Mouse (Mus musculus) neutrophil, adult 5-6 weeks (primary cell): Measurements from ENCODE around the gene Gm21834. TPM values are rescaled to one million over a fixed set of nuclear protein-coding genes. Genes with fewer than 3 reads are reported as not detected.

Source experiments
- ATAC-seq: fragments of 151-379, 151-347 bp; 2 replicates; pipeline ENCODE4 v1.8.0; 2017; ENCODE audit warnings: mild to moderate bottlenecking, moderate TSS enrichment; ENCODE audit not compliant: insufficient number of reproducible peaks, poor library complexity, low FRiP score, severe bottlenecking; ENCODE audit errors: extremely low read depth
- total RNA-seq: library from RNA; stranded (forward); fragments of 200-1000 nt; gene quantifications from 2 replicates; pipeline ENCODE4 v1.2.3, GENCODE M21; 2017

Gene Gm21834
- not detected in 2 replicates for total RNA-seq

GRCm38 (mm10) chr17:57742119-57742518 lies at the start of gene Gm21834:
Gm21834 (minus strand) TSS chr17:57742219.
- ATAC-seq, result no peak

GRCm38 (mm10) chr17:57788161-57788799 lies 46.3 kb upstream of the Gm21834 start:
- ATAC-seq, result no peak

DNA sequence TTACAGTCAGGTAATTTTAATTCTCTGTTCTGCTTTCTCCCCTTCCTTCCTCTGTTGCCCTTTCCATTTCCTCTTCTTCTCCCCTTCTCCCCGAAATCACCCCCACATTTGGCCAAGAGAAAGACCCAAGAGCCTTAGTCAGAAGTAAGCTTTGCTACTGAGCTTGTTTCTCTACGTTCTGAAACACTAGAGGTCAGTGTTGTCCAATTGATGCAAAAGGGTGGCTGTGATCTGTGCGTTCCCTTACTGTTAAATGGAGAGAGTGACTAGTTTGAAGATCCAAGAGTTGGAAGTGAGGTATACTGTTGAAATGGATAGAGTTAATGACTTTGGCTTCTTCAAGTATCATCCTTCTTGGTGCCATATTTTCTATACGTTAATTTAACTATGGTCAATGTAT lies 28.9 kb upstream of the Gm21834 start:
- ATAC-seq, result no peak

DNA sequence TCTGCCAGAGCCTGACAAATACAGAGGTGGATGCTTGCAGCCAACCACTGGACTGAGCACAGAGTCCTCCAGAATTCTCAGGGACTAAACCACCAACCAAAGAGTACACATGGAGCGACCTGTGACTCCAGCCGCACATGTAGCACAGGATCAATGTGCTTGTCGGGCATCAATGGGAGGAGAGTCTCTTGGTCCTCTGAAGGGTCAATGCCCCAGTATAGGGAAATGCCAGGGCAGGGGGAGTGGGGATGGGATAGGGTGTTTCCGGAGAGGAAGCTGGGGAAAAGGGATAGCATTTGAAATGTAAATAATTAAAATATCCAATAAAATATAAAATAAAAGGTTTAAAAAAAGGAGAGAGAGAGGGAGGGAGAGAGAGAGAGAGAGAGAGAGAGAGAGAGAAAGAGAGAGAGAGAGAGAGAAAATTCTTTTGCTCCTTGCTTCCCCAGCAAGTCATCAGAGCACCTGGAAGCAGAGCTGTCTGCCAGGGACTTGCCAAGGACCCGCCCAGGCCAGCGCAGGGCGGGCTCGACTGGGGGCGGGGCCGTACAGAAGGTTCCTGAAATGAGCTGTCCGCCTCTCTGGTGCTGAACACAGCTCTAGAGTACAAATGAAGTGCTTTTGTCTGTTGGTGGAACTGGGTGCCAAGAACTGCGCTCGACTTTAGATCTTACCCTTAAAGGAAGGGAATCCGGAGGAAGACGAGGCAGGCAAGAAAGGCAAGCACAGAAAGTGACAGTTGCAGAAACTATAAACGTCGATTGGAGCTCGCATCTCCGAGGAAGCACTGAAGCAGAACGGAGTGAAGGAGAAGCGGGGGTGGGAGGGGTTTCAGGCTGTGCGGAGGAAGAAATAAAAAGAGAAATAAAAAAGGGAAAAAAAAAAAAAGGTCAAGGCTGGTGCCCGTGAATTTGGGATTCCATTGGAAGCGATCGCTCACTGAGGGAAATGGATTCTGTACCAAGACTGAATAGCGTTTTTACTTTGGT lies 26.9 kb upstream of the Gm21834 start, which contains the start of gene Cntnap5c:
TSS of gene Cntnap5c (plus strand) at position 949 of the 989 bp plus-strand sequence.
- no peak for ATAC-seq

DNA sequence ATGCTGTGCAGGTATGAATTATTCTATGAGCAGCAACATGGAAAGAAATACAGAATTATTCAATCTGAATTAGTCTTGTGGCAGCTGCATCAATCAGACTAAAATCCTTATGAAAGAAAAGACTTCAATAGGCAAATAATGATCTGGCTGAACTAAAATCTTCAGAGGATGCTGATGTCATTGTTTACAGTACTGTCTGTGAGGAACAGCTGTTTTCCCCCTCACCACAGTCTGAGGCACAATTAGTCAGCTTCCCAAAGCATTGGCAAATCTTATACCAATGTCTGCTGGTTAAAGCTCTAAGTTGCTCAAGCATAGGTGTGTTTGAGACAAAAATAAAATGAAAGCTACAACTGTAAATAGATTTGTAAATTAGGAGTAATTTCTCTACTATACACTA lies 25.3 kb upstream of the Gm21834 start:
- no peak for ATAC-seq

DNA sequence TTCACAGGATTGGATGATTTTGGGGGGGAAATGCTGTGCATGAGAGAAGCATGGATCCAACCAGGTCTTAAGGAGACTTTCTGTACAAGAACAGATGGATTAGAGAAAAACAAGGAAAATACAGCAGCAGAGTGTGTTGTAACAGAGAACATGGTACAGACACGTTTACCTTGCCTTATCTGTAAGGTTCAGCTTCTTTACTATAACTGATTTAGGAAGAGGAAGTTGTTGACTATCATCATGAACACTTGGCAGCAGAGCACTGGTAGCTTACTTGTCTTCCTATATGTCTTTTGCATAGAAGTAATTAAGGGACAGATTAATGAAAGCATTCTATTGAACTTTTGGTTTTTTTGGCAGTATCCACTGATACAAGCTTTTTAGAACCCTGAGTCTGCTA lies 16.0 kb upstream of the Gm21834 start:
- no peak for ATAC-seq

DNA sequence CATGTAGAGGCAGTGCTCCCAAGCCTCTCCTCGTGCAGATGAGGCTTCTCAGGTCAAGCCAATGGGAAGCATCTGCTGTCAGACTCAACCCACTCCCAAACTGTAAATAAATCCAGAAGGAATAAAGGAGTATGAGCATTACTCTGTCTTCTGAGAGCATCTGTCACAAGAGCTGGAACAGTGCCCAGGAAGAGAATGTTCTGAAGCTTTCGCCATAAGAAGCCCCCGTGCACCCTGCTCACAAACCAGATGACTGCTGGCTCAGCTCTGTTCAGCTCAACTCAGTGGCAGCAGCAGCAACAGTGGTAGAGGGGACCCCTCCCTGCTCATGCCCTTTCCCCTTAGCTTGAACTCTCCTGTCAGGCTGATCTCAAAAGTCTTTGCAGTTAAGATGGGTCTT lies 47.2 kb downstream of the Gm21834 start:
- no peak for ATAC-seq

Other genes with a start within 250 kb of the Gm21834 start
- under 0.01 and 0.12 TPM in 2 replicates for gene Vmn2r120, start 196.7 kb downstream of the Gm21834 start, total RNA-seq
- gene Cntnap5c, start 27.4 kb upstream of the Gm21834 start, total RNA-seq, result not detected in 2 replicates